Mouse (Mus musculus): ENCODE data around the gene Triobp.

- TF ChIP-seq CTCF (IDR thresholded peaks at IDR 0.05) (no peak), POLR2A (IDR thresholded peaks at IDR 0.05; ENCODE audit: insufficient read depth, low read depth, low read length) (no peak)
These were observed 41.0 kb downstream of the Triobp start for GRCm38 (mm10) chr15:78988499-78988971.
